Mouse (Mus musculus) cerebellum, adult 18-20 months (tissue): Measurements from ENCODE around the gene Nup205.

Experiments used
- DNase-seq, 2 experiments: peaks; one replicate each; pipeline ENCODE4 v3.0.0; 2021

The Nup205 gene

GRCm38 (mm10) chr6:35288920-35289319 lies 111.7 kb downstream of the Nup205 start:
- no peak for DNase-seq

- no peak for DNase-seq
Measured at GRCm38 (mm10) chr6:35289676-35290075, 112.5 kb downstream of the Nup205 start.

GRCm38 (mm10) chr6:35294964-35295363 lies 117.7 kb downstream of the Nup205 start:
- no peak for DNase-seq

- DNase-seq: peak; percentile 13 to 14
Measured at GRCm38 (mm10) chr6:35297001-35297400, 119.8 kb downstream of the Nup205 start.
